Mouse (Mus musculus) testis, postnatal 14 days (tissue): ENCODE results near the gene Tmed8.
A peak's percentile ranks its signal among the peaks of the same experiment; 100 is the strongest.
"Not testable (repeated sequence)": the region's sequence is repeated elsewhere in the genome, so short reads cannot be mapped to it uniquely, and the experiment has no call there.

Source experiments
- DNase-seq: peaks from one replicate; pipeline ENCODE4 v3.0.0; 2021; ENCODE audit warnings: low spot score

Tmed8 gene

DNA sequence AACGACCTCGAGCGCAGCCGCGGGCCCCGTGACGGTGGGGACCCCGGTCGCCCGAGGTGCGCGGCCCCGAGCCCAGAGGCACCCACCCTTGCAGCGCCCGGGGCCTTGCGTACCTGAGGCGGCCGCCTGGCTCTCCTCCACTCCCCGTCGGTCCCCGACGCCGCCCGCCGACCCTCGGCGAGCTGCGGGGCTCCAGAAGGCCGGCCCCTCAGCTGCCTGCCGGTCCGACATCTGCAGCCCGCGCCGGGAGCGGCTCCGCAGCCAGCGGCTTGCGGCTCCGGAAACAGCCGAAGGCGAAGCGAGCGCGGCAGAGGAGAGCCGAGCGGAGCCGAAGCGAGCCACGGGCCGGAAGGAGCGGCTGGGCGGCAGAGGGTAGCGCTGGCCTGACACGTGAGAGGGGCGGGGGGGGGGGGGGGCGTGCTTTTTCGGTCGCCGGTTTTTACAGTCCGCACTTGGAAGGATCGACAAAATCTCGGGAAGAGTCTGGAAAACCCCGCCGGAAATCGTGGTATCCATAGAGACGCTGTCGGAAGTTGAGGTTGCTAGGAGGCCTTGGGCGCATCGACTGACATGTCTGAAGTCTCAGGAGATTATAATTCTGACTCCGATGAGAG is at the start of gene Tmed8:
Gene Tmed8 (minus strand): TSS at position 482 of the 614 bp plus-strand sequence.
- peak; percentile 83 for DNase-seq

DNA sequence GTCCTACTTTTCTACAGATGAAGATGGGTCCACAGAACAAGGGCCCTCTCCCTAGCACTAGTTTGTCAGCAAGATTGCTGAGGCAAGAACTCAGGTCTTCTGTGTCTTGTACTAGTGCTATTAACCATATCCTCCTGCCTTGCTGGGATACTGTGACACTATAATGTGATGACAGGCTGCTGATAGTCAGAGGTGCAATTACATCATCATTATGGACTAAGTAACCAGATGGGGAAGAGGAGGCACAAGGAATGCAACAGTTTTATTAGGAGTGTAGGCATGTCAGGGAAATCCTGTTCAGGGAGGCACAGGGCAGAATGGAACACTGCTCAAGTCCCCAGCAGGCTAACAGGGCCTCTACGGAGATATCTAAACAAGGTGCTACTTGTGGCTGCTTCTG is 38.4 kb upstream of the Tmed8 start, which contains the start of gene Noxred1:
Gene Noxred1 (minus strand): TSS at position 101 of the 400 bp plus-strand sequence.
- DNase-seq = no peak

DNA sequence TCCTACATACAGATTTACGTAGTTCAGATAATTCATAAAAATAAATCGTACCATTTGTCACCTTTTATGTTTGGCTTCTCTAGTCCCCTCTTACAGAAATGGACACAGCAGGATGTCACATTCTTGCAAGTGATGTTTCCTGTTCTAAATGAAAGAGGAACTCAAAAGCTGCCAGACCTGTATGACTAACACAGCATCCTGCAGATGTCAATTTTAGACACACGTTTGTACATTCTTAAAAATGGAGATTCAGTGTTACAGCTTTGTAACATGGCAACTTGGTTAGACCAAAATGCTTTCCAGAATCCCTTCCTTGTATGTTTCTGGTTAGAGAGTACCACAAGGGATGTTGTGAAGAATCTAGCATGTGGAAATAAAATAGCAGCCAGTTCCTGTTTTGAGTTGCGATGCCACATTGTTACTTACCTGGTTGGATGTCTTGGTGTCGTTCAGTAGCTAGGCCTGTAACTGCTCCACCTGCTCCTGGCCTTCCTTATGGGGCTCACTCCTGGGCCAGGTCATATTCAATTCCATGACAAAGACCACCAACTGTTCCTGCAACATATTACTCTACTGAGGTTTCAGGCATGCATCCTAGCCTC is 36.7 kb upstream of the Tmed8 start:
- DNase-seq = no peak

DNA sequence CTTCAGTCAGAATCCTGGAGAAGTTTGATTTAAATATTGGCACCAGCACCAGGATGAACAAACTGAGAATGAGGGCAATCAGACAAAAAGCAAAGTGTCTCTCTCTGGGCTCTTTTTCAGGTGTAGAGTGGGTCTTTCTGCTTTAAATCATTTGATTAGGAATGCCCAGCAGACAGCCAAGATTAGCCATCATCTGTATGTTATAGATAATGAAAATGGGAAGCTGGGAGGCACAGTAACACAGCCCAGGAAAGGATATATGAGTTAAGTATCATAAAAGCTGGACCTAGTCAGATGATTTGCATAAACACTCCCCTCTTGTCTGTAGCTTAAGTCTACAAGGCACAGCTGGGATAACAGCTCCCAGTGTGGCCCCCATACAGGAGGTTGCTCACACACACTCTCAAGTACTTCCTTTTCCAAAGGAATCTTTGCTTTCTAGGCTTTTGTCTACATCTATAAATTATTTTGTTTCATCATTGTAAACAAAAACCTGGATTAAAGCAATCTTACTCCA is 30.2 kb upstream of the Tmed8 start:
- DNase-seq = no peak

DNA sequence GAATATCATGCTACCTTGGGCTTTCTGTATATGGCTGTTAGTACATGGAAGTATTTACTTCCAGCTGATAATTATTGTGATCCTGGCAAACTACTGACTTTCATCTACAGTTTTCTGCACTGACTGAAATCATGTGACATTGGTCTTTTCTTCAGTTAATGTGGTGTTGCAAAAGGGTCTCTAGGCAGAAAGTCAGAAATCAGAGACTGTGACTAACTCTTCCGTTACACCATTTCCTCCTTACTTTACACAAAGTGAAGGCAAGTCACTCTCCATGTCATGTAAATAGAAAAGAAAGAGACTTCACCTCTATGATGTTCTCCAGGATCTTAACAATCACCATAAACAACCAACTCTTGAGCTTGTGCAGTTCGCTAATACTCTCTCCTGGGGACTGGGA is 29.4 kb upstream of the Tmed8 start:
- DNase-seq = no peak

DNA sequence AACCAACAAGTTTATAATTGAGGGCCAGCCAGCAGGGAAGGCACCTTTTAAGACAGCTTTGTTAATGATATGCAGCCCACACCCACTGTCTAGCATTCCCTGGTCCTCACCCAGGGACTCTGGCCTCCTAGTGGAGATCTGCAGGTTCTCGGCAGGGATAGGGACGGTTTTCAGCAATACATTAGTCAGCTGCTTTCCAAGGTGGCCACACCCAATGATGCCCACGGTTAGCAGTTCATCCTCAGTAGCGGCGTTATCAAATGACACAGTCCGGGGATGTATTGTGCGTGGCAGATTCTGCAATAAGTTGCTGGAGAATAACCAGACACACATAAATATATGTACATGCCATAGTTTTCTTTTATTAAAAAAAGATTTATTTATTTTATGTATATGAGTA is 26.5 kb upstream of the Tmed8 start:
- no peak for DNase-seq

DNA sequence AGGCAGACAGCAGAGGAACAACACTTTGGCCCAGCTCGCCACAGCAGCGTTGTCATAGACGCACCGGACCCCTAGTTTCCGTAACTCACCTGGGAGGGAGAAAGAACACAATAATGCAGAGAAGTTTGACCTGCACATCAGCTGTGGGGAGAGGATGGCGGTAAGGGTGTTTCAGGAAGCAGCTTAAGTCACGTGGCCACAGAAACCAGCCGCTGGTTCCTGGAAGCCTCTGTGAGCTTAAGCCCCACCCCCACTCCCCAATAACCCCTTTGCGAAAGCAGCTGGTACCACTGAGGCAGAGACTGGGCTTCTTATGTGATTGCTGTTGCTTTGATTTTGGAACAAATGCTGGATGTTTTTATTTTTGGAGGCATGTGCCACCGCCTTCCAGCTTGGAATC is 24.7 kb upstream of the Tmed8 start:
- no peak for DNase-seq

DNA sequence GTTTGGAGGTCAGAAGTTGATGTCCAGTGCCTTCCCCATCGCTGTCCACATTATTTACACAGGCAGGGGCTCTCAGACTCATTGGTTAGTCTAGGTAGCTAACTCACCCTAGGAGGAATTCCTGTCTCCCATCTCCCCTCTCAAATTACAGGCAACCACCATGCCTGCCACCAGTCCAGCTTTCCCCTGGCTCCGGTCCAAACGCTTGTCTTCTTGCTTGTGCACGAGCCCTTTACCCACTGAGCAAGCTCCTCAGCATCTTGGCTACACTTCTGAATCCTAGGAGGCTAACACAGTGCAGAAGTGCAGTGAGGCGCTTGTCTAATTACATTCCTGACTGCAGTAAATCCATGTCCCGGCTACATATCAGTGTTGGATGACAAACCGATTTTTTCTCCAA is 19.1 kb upstream of the Tmed8 start:
- no peak for DNase-seq

DNA sequence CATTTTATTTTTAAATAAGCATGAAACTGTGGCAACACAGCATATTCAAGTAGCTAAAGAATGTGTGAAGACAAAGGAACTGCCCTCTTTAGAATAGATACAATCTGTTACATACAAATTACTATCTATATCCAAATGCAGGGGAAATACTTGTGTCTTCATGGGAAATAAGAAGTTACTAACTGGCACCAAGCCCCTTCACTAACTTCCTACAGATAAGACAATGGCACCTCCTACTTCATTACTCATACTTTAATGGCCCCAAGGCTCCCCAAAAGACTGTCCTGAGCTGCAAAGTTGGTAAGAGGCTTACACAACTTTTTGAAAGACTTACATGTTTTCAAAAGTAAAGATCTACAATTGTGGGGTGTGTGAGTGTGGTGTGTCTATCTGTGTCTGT is 17.3 kb upstream of the Tmed8 start:
- DNase-seq = no peak

DNA sequence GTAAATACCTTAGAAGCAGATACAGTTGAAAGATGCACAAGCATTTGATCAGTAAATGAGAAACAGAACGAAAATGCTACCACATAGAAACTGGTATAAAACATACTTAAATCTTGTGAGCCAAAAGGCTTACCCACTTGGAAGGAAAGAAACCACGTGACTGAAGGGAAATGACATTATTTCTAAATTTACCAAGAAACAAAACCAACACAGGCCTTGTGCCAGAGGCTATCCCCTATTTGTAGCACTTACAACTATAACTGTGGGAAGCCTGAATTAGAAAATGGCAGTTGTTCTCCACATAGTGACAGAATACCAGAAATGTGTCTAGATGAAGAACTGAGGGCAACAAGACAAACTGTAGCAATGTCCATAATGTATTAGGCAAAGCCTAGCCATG is 15.8 kb upstream of the Tmed8 start:
- DNase-seq = no peak

DNA sequence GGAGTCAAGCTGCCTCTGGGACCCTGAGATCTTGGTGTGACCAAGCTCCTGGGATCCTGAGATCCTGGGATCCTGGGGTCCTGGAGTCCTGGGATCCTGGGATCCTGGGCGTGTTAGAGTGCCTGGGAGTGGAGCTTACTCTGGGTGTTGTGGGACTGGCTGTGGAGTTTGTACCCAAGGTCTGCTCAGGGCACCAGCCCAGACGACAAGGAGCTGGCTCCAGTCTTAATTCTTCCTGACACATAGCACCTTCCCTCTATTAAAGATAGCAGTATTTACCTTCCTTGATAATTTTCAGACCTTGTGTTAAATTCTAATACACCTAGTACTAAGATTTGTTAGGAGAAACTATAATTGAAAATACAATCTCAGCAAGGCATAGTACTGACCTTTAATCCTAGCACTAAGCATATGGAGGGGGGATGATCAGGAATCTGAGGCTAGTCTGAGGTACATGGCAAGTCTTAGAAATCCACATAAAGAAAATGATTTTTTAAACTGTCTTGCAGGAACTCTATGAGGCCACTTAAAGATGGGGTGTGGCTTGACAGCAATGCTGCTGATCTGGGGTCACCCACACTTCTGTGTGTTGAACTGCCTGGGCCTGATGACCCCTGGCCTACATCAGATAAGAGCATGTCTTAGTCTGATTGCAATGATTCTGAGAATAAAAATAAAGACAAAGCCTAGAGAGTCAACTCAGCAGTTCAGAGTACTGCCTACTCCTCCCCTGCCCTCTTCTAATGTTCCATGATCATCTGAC is 12.8 kb upstream of the Tmed8 start:
- no peak for DNase-seq

DNA sequence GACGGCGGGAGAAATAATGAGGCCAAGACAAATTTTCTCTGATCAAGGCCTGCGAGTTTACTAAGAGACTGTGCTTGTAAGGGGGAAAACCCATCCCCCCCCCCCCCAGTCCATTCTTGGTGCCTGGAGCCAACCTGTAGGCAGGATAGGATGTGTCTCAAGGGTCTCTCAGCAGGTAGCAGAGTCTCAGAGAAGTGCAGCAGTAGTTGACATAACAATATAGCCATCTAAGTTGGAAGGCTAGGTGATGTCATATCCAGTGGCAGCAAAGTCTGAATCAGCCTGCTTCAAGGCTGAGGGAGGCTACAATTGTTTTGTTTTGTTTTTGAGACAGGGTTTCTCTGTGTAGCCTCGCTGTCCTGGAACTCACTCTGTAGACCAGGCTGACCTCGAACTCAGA is 5.5 kb upstream of the Tmed8 start:
- not testable (repeated sequence) for DNase-seq

DNA sequence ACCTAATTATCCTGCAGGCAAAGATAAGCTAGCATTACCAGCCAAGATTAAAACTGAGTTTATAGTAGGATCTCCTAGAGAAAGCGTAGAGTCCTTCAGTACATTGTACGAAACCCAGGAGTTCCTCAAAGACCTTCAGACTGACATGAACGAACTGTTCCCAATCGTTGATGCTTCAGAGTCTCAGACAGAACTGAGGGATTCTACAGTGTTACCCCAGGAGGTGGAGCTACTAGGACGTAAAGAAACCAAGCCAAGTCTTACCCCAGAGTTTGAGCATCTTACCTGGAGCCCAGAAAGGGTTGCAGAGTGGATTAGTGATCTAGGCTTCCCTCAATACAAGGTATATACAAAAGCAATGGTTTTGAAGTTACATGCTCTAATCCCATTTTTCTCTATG is 1.4 kb upstream of the Tmed8 start:
- DNase-seq = no peak

DNA sequence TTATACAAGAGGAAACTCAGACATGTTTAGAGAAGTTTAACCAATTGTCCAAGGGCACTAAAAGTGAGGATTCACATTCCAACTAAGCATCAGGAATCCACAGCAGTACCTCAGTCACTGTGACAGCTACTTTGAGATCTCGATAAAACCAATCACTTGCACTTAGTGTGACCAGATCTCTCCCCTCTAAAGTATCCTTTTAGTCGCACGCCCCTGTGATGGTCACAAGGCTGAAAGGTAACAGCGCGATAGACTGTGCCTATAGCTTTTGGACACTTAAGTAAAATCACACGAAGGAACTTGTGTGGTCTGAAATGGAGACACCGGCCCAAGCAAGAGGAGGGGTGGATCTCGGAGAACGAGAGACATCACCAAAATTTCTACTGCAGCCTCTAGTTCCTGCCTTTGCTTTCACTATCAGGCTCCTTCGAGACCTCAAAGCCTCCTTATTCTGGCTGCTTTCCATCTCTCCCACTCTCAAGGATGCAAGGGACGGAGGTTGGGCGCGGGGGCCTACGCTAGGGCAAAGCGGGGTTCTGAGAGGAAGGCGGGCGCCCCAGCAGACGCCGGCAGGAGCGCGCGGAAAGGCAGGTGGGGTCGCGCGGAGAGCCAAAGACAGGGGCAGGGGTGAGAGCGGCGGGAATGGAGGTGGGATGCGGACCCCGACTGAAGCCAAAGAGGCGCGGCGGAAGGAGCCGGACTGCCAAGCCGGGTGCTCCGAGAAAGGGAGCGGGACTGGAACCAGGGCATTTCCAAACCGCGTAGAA is 865 bp downstream of the Tmed8 start, which contains the start of gene Samd15:
Gene Samd15 (plus strand): TSS at position 518 of the 767 bp plus-strand sequence.
- peak; percentile 65 for DNase-seq

DNA sequence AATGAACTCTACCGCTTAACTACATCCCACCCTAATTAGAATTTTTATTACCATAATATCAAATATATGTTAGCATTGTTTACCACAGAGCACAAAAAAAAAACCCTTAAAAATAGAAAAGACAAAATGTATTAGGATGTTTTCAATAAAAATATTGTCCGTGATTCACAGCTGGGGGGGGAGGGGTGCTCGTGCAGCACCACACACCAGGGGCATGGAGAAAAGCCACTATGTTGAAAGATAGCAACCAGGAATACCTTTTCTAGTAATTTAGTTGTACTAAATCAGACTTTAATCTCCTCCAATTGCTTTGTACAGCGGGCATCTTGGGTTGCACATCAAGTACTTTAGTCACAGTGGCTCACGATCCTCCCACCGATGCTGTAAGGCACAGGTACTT is 1.5 kb downstream of the Tmed8 start:
- DNase-seq = no peak

DNA sequence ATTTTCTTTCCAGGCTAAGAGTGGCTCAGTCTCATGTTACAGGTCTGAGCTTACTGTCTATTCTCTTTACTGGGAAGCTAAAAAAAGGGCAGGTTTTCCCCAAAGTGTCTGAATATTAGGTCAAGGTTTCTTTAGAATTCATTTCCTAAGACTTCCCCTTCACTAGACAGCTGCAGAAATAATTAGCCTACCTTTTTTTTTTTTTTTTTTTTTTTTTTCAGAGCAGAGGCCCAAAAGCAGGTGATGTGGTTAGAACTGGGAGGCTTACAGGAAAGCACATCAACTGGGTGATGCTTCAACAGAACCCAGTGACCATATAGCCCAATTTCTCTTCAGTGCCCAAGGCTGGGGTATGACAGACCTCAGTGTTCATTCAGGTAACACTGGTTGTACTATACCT is 3.9 kb downstream of the Tmed8 start:
- DNase-seq = no peak

DNA sequence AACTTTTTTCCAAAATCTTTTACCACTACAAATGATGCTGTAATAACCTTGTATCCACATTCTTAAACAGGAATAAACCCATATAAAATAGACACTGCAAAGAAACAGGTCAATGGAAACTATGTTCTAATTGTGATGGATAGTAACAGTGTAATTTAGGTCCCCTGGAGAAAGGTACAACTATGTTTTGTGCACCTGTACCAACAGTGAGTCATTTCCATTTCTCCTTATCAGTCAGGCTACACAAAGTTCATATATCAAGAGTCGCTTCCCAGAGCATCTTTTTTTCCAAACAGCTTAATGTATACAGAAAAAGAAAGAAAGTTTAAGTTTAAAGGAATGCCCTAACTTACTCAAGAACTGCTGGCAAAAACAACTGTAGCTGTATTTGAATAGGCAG is 5.2 kb downstream of the Tmed8 start:
- no peak for DNase-seq

DNA sequence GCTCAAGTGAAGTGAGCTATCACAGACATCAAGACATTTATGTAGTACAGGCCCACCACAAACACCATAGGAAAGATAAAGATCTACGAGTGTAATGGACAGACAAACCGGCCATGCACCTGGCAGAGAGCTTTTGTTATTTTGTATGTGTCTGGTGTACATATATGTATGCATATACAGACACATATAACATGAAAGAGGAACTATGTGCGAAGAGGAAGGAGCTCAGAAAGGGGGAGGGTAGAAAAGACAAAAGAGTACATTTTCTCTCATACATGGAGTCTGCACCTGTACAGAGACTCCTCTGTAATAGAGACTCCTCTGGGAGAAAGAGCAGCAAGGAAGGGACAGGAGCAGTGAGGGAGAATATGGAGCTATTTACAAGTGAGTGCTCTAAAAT is 7.2 kb downstream of the Tmed8 start:
- DNase-seq = no peak

DNA sequence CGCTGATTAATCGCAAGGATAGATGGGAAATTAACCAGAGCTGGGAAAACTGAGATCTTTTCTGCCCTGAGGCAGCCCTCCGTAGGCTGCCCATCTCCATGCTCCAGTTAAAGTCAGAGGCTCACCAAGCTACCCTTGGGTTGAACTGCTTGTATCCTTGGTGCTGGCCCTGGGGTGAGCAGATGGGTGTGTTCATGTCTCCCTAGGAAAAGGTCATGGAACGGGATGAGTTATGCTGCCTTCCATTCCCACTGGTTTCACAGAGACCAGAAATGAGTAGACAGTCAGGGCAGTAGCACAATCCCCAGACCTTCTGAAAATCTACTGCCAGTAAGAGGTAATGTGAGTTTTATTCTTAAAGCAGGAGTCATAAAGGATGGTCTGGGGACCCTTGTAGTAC is 22.6 kb downstream of the Tmed8 start:
- DNase-seq = no peak

DNA sequence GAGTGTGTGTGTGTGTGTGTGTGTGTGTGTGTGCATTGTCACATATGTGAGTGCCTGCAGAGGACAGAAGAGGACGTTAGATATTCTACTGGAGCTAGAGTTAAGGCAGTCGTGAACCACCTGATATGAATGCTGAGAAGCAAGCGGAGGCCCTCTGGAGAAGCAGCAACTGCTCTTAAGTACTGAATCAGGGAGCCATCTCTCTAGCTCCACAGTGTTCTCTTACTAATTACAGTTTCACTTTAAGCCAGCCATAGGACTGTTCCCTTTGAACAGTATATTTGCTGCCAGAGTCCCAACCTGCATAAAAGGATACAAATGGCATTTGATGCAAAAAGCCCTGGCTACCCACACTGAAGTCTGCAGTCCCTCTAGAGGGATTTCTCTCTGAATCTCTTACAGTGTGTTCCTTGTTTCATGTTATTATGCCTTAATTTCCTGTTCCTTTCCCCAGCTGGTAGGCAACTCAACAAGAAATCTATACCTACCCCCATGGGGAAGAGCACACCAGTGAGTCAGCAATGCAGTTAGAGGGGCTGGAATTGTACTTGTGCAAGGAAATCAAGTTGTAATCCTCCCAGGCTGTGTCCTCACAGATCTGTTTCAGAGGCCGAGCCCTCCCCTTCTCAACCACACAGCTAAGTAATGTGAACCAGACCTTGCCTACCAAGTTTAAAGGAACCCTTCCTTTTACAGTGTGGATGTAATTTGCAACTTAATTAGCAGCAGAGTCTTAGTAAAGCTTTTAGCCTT is 24.9 kb downstream of the Tmed8 start:
- no peak for DNase-seq

DNA sequence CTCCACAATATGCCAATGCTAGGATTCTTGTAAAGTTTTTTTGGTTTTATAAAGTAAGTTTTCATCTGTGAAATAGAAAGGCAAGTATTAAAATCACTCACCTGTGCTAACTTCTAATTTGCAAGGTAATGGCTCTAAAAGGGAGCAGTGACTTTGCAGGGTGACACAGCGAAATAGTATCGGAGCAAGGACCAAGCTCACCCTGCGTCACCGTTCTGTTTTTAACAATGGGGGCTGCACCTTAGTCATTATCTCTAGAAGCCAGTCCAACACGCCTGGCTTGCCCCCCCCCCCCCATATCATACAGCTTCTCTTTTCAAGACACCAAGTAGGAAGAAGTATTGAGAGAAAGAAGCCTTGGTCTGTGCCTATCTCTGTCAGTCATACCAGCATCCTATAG is 39.4 kb downstream of the Tmed8 start:
- no peak for DNase-seq

DNA sequence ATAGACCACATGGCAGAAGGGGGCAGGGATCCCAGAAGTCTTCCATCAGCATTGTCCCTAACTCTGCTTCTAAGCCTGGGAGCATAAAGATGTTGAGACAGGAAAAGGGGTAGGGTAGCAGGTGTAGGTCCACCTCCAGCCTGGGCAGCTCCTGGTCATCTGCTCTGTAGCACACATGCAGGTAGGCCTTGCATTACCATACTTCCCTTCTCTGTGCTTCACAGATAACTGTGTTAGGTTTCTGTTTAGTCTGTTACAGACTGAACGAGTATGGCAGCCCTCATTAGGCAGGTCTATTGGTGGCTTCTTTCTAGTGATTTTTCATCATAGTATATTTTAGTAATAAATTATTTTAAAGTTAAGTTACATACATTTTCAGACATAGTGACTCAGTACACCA is 39.9 kb downstream of the Tmed8 start:
- no peak for DNase-seq
